Mouse (Mus musculus): ENCODE measurements around the gene Zbtb12.
"Not testable (repeated sequence)": the region's sequence is repeated elsewhere in the genome, so short reads cannot be mapped to it uniquely, and the experiment has no call there.

Gene Zbtb12

DNA sequence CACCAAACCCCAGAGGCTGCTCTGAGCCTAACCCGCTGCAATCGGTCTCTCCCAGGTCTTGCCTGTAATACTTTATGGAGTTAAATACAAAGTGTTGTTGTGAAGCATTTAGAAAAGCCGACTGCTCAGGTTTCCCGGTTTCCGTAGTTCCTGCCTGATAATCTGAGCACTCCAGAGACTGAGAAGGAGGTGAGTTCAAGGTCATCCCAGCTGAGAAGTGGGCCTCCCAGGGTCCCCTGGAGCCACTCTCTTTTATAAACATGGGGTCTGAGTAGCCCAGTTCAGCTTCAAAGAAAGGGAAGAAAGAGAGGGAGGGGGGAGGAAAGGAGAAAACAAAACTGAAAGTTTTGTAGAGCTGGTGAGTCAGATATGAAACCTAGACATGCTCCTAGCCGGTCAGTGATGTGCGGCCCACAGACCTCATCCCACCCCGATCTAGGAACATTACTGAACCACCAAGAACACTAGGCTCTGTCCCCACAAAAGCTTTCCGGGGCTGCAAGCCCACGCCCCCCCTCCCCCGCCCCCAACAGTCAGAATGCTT is at the start of gene Zbtb12:
Gene Zbtb12, plus strand, starts transcription at position 148 of the 544 bp plus-strand sequence.
- DNase-seq (ENCODE audit: low spot score): no peak

DNA sequence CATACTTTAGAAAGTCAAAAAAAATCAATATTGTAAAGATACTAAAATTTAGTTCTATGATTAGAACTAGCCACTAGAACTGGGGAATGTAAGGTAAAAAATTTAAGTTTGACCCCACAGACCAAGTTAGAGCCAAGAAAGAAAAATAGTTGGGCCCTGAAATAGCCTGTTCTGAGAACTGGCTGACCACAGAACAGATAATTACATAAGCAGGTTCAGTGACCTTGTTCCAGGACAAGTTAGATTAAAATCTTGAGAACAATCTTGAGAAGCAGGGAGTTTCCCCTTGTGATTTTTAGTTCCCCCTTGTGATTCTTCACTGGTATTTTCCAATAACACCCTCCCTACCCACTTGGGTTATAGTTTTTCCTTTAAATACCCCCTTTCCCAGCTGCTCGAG is 48.5 kb upstream of the Zbtb12 start:
- DNase-seq (ENCODE audit: low spot score): not testable (repeated sequence)

DNA sequence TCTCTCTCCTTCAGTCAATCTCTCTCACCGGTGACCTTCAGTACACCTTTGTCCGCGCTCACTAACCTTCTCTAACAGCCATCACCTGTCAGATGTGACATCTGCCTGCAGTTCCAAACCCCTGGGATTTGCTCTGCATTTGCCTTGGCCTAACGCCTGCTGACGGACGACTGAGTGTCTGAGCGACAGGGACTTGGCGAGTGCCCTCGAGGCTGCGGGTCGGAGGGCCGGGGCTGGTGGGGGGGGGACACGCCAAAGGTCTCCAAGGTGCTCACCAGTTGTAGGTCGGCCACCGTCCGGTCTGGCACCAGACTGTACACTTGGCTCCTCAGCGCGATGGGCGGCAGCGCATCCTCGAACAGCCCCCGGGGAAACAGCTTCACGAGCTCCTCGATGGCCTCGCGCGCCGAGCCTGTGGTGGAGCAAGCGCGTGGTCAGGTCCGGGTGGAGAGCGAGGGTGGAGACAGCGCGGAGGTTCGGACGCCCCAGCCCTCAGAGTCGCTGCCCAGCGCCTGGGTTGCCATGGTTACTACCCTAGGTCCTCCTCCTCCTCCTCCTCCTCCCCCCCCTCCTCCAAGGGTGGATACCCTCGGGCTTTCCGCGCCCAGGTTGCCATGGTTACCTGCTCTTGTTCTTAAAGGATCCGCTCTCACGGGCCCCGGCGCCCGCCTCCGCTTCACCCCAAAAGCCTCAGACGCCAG is 43.0 kb upstream of the Zbtb12 start:
- peak; percentile 33 for DNase-seq (ENCODE audit: low spot score)

DNA sequence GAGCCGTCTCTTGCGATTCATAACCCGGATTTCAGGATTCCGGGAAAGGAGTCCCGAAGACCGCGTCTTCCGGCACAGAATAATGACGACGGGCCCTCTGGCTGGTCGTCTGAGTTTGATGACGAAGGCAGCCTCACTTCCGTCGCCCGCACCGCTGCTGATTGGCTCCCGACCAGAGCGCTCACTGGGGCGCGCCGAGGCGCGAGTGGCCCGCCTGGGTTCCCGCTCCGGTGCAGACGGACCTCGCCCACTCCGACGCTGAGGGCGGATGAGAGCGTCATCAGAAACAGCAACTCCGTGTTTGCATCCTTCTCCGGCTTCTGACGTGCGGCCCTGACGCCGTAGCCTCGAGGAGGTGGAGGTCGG is 42.4 kb upstream of the Zbtb12 start, which contains the start of the genes Stk19 and Dxo:
Gene Stk19, minus strand, starts transcription at position 90 of the 366 bp plus-strand sequence.
Gene Dxo, plus strand, starts transcription at position 164 of the 366 bp plus-strand sequence.
- DNase-seq (ENCODE audit: low spot score): peak; percentile 97

DNA sequence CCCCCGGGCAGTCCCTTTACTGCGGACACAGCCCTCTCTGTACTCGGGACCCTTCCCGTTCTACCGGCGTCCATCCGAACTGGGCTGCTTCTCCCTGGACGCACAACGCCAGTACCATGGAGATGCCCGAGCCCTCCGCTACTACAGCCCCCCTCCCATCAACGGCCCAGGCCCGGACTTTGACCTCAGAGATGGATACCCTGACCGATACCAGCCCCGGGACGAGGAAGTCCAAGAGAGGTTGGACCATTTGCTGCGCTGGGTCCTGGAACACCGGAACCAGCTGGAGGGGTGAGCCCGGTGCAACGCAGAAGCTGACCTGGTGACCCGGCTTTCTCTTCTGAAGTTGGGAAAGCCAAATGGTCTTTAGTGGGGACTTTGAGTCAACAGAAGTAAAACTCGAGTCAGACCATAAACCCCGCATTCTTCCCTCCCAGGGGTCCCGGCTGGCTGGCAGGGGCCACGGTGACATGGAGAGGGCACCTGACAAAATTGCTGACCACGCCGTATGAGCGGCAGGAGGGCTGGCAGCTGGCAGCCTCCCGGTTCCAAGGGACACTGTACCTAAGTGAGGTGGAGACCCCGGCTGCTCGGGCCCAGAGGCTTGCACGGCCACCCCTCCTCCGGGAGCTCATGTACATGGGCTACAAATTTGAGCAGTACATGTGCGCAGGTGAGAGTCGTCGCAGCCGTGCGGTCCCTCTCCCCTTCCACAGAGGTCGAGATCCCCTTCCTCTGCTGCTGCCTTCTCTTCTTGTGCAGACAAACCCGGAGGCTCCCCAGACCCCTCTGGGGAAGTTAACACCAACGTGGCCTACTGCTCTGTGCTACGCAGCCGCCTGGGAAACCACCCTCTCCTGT is 41.6 kb upstream of the Zbtb12 start:
- DNase-seq (ENCODE audit: low spot score): no peak

DNA sequence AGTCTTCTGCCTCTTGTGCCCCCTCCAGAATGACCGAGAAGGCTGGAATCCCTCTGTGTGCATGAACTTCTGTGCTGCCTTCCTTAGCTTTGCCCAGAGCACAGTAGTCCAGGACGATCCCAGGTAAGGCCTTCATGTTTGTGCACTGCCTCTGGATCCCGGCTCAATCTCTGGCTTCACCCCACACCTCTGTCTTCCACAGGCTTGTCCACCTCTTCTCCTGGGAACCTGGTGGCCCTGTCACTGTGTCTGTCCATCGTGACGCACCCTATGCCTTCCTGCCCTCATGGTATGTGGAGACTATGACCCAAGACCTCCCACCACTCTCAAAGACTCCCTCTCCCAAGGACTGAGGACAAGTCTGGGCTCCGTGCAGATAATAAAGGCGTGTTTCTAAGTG is 40.5 kb upstream of the Zbtb12 start:
- no peak for DNase-seq (ENCODE audit: low spot score)

DNA sequence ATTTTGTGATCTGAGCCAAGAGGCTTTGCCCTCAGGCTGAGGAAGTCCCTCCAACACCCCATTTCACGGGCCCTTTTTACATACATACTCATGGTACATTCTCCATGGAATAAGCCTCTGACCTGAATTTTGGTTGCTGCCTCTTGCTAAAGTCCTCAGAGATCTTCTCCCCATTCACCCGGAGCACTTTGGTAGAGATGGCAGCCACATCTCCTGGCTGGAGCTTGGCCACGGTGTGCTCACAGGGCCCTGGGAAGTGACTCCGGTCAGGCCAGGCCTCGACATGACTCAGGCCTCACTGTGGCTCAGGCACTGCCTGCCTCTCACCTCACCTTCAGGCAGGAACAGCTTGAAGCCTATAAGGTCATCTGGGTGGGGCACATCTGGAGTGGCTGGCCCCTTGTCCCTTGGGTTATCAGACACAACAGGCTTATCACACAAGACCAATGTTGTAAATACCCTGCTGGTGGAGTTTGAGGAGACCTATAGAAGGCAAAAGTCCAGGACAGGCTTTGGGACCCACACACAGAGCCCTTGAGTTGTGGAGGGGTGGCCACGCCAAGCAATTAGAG is 38.5 kb upstream of the Zbtb12 start:
- DNase-seq (ENCODE audit: low spot score): peak; percentile 71

DNA sequence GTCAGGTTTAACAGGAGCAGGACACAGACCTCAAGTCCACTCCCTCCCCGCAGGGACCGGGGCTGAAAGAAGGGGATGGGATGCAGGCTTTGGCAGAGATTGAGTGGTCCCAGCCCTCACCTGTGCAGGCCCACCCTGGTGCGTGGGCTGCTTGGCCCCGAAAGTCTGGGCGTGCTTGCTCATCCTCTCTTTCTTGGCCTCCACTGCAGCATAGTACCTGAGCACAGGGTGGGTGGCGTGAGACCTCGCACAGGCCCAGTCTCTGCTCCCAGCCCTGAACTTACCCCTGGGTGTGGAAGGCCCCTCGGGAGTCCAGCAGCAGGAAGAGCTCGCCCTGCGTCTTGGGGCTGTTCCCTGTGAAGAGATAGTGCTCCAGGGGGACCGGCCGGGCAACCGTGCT is 34.4 kb upstream of the Zbtb12 start:
- no peak for DNase-seq (ENCODE audit: low spot score)

DNA sequence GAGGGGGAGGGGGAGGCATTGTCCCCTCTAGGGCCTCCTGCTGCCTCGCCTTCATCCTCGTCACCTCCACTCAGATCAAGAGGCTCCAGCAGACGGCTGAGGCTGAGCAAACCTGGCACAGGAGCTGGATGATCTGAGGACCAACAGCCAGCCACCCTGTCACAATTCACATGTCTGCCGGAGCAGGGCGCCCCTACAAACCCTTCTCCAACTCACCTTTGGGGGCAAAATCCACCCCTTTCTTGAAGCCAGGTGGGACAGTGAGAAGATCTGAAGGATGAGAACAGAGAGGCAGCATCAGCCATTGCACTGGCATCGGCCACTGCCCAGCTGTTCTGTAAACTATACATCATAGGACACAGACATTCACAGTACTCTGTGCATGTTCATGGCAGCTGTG is 32.1 kb upstream of the Zbtb12 start:
- DNase-seq (ENCODE audit: low spot score): no peak

DNA sequence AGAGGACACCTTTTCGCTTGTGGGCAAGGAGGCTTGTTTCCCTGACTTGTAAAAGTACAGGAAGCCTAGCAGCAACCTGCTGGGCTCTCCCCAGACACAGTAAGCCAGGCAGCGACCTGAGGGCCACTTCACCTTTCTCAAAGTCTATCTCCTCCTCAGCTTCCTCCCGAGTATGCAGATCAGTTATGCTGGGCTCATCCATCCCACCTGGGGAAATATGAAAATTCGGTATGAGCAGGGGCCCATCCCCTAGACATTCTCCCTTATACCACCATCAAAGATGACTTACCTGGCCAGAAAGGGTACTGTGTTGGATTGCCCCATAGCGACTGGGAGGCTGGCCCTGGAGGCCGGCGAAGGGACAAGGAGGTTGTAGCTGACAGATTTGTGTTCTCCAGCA is 31.7 kb upstream of the Zbtb12 start:
- no peak for DNase-seq (ENCODE audit: low spot score)

DNA sequence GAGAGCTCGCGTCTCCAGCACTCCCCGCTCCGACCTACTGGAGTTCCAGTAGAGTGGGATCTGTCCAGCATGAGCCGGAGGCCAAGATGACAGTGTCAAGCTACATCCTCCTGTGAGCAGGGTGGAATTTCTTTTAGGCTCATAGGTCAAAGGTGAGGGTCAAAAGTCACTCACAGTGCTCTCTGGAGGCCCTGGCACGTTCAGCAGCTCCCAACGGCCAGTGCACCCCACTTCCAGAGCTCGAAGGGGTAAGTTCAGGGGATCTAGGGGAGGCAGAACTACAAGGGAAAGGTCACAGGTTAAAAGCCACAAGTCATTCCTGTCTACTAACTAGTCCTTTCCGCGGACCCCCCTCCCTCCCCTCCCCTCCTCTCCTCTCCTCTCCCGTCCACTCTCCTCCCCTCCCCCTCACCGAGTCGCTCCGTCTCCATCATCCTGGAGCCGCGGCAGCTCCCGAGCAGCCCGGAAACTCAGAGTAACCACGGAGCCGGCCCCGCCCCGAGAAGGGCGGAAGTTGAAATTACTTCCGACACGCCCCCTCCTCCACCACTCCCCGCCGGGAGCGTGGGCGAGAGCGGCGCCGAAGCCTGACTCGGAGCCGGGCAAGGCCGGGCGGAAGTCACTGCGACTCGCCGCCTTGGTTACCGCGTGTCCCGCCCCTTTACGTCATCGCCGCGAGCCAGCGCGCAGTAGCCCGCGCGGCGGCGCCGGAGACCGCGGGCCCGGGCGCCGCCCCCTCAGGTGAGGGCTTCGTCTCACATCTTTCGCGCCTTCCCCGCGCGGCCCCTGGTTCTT is 29.4 kb upstream of the Zbtb12 start, which contains the start of the genes Skiv2l and Nelfe:
Gene Skiv2l, minus strand, starts transcription at position 489 of the 795 bp plus-strand sequence.
Gene Nelfe, plus strand, starts transcription at position 670 of the 795 bp plus-strand sequence.
- peak; percentile 98 for DNase-seq (ENCODE audit: low spot score)

DNA sequence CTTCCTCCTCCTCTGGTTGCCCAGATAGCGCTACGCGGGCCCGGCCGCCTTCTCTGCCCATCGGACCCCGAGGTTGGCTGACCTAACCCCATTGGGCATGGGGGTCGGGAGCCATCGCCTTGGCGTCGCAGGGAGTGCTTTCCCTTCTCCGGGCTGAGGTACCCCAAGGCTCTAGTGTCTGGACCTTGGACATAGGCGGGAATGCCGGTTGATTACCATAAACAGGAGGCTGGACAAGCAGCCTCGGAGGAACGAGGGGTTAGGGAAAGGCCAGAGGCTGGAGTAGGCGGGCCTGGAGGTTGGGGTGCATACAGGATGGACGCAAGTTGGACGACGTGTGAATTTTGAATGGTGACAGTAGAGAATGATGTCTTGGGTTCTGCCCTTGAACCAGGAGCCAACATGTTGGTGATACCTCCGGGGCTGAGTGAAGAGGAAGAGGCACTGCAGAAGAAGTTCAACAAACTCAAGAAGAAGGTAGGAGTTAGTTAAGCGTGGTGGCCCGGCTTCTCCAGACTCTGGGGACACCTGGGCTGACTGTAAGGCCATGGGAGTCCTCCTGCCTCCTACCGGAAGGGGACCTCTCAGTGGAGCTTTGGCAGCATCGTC is 28.7 kb upstream of the Zbtb12 start:
- no peak for DNase-seq (ENCODE audit: low spot score)

DNA sequence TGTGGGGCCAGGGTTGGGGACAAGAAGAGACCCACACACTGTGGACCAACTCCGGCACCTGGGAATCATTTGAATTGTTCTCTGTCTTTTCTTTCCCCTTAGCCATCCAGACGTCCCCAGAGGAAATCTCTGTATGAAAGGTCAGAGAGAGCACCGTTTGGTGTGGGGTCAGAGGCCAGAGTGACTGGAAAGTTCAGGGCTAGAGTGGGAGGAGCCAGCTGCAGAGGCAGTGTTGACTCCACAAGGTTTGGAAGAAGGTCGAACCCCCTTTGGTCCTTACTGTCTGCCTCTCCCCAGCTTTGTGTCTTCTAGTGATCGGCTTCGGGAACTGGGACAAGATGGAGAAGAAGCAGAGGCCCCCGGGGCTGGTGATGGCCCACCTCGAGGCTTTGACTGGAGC is 25.8 kb upstream of the Zbtb12 start:
- no peak for DNase-seq (ENCODE audit: low spot score)

DNA sequence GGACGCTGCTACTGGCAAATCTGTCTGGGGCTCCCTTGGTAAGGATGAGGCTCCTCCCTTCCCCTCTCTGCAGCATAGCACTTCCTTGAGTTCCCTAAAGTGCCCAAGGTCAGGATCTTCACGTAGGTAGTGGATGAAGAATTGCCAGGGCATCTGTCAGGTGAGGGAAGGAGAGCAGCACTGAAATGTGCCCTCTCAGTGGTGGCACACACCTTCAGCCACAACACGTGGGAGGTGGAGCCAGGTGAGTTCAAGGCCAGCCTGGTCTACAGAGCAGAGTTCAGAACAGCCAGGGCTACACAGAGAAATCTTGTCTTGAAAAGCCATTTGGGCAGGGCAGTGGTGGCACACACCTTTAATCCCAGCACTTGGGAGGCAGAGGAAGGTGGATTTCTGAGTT is 24.5 kb upstream of the Zbtb12 start:
- no peak for DNase-seq (ENCODE audit: low spot score)

DNA sequence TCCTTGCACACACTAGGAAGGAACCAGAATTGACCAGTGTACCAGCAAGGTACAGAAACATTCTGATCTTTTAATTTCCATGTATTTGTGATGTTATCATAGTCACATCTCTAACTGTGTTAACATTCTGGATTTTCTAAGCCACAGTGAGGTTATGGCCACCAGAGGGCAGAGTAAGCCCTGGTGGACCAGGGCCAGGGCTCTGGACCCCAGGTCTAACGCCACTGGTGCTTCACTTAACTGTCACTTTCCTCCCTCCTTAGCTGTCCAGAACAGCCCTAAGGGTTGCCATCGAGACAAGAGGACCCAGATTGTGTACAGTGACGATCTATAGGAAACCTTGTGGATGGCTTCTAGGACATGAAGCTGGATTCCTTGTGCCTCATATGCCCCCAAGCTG is 23.5 kb upstream of the Zbtb12 start:
- peak; percentile 50 for DNase-seq (ENCODE audit: low spot score)

DNA sequence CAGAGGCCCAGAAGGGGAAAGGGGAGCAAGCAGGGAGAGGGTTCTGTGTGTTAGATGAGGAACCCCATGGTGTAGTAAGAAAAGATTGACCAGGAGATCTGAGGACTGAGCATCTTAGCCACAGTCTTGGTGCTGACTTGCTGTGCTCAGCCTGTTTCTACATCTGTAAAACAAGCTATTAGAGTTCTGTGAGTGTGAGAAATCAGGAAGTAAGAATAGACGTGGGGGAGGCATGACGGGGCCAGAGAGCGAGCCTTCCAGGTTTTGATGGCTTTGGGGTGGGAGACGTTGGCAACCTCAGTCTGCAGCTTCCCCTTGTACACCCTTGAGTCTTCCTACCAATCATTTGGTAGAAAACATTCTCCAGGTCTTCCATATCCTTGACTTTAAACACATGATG is 20.6 kb upstream of the Zbtb12 start:
- no peak for DNase-seq (ENCODE audit: low spot score)

DNA sequence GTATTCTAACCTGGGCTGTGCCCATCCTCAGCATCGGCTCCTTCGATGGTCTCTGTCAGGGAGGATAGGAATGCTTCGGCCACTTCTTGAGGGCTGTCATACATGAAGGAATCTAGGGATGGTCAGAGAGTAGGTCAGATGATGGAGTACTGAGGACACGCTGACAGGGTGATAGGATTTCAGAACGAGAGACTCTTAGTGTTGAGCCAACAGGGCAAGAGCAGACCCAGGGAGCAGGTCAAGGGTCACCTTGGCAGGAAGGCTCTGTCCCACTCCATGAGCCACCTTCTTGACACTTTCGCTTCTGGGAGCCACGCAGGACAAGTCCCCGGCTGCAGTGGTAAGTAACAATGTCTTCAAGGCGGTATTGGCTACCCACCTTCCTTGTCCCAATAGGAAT is 18.8 kb upstream of the Zbtb12 start:
- no peak for DNase-seq (ENCODE audit: low spot score)

DNA sequence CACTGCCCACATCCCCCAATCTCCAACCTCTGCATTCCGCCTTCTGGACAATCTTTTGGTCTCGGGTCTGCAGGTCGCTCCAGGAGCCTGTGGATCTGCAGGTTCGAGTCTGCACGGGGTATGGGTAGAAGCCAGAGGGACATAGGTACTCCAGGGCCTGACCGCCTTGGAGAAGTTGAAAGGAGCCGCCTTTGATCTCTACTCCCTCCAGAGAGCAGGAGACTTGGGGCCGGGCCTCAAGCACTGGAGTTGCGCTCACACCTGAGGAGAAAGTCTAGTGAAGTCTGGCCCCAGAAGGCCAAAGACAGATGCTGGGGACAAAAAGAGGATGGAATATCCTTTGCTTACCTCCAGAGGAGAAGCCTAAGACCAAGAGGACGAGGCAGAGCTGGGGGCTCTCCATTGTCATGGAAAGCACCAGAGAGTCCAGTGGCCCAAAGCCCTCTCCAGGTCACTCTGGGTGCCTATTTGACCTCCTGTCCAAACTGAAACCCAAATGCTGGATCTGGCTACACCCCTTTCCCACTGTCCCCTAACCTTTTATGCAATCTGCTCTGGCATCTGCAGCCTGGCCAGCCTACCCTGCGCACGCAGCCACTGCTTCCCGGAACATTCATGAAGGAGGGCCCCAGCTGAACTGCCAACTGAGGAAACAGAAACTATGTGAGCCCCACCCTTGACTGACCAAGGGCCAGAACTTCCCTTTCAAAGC is 17.4 kb upstream of the Zbtb12 start:
- peak; percentile 36 for DNase-seq (ENCODE audit: low spot score)

DNA sequence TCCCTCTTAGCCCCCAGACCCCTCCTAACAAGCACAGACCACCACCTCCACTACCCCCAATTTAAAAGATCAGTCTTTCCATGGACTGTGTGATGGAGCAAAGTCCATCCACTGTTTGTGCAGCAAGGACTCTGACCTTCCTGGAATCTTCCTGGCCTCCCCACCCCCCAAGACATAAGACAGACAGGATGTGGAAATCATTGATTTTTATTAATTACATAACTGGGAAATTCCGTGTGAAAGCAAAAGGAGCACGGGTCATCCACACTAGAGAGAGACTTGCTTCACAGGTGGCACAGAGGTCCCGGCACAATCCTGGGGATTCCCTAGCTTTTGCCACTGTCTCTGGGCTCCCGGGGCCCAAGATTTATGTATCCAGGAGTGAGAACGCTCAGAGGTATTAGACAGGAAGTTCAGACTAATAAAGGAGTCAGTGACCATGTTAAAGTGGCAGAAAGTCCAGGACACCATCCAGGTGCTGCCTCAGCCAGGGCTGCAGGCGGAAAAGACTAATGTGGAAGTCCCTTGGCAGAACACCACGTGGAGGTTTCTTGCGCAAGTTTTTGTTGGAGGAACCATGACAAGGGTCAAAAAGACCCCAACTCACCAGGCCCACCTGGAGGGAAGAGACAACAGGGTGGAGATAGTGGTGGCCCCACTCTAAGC is 16.7 kb upstream of the Zbtb12 start, which contains the start of gene Cfb:
Gene Cfb, minus strand, starts transcription at position 103 of the 666 bp plus-strand sequence.
- peak; percentile 50 for DNase-seq (ENCODE audit: low spot score)

DNA sequence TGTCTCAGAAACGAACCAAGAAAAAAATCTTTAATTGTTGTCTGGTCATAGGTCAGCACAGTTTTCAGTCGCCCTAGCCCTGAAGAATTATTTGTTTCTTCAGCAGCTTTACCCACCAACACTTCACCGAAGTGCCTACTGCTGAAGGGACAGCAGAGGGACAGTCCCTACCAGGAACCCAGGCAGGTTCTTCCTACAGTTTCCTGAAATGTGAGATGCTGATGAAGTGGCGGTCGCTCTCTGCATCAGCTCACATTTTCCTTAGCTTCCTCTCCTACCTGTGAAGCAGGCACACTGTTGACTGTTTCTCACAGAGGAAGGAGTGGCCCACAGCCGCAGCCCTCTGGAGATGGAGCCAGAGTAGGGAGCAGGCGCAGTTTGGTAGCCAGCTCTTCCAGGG is 13.3 kb upstream of the Zbtb12 start:
- no peak for DNase-seq (ENCODE audit: low spot score)
